Mouse (Mus musculus) liver, embryonic 14.5 days (tissue): ENCODE data around the gene Vsir.

Experiments
- CTCF ChIP-seq: IDR thresholded peaks from 2 replicates; pipeline ENCODE4 v1.5.1; 2016; ENCODE audit warnings: antibody characterized with exemption, low read depth, control low read depth
- EP300 ChIP-seq: IDR thresholded peaks from 2 replicates; pipeline ENCODE4 v1.6.1; 2016; ENCODE audit warnings: antibody characterized with exemption, low read depth

DNA sequence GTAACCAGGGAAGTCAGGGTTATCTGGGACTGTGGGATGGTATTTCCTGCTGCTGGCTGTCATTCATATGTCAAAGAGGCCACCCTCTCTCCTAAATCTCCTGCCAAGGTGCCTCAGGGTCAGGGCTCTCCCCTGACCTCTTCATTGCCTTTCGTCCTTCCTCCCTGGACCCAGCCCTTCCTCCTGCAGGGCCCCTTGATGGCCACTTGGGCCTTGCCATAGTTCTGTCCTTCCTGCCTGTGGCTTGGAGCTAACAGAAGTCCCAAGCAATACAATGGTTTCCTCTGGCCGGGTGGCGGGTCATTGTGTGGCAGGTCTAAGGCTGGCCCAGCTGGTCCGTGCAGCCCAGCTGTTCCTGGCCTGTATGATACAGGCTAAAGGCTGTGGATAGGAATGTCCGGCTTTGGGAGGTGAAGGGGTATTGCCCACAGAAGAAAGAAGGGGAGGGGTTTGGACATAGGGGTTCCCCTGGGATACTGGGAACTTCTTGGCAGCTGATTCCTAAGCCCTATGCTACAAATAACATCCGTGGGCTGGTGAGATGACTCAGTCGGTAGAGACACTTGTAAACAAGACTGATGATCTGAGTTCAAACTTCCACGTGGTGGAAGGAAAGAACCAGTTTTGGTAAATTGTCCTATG, 27.4 kb downstream of the Vsir start:
- TF ChIP-seq CTCF: no peak
- TF ChIP-seq EP300: no peak
